ENCODE assay signal across 8 mouse cellular contexts in genomic region chr6:118179316-118180084, GRCm38 (mm10). TPM values are rescaled to one million over a fixed set of nuclear protein-coding genes. Genes with fewer than 3 reads are reported as not detected.
DNase-seq lines count a peak whose midpoint lies in the region; ATAC-seq and TF ChIP-seq lines count a peak whose summit lies in the region.

No protein-coding gene starts in this region.

- DNase-seq in MEL (ENCODE audit: low read depth, low spot score): peak; percentile 85
- DNase-seq in cerebellum, adult 11-12 months: peak; percentile 57
- DNase-seq in heart, postnatal 36 days: peak; percentile 72 to 77
- peak; percentile 71 for DNase-seq in layer of hippocampus, adult 11-12 months (ENCODE audit: low spot score)
- peak; percentile 76 for DNase-seq in liver, postnatal 0 days

- no peak overlapping the region for H3K27ac ChIP-seq in MEL (ENCODE audit: control insufficient read depth, low read depth, low read length)
- H3K27ac ChIP-seq in forebrain, embryonic 16.5 days (ENCODE audit: low read length): no peak overlapping the region
- no peak overlapping the region for H3K27ac ChIP-seq in liver, postnatal 0 days (ENCODE audit: low read depth)
- H3K27ac ChIP-seq in neural tube, embryonic 15.5 days (replicated peaks): no peak overlapping the region
- H3K27ac ChIP-seq in testis, adult 2 months (ENCODE audit: control insufficient read depth, insufficient read depth, low read depth, low read length): no peak overlapping the region

- TF ChIP-seq POLR2A in MEL (IDR thresholded peaks at IDR 0.05; ENCODE audit: control insufficient read depth in 1 of 2, insufficient read depth in 1 of 2, low read depth in 1 of 2, low read length in 2 of 2, poor library complexity in 1 of 2): no peak
- no peak for TF ChIP-seq POLR2A in testis, adult 2 months (IDR thresholded peaks at IDR 0.05; ENCODE audit: control insufficient read depth, low read depth, low read length)

- H3K27me3 ChIP-seq in MEL (ENCODE audit: control insufficient read depth in 1 of 2, insufficient read depth in 2 of 2, low read length in 2 of 2): no peaks in the 10 kb centered on the region
- H3K27me3 ChIP-seq in forebrain, embryonic 16.5 days (replicated peaks; ENCODE audit: control insufficient read depth, insufficient read depth, low read length): no peaks in the 10 kb centered on the region
- no peaks in the 10 kb centered on the region for H3K27me3 ChIP-seq in liver, postnatal 0 days (ENCODE audit: insufficient read depth, low read length)
- no peaks in the 10 kb centered on the region for H3K27me3 ChIP-seq in neural tube, embryonic 15.5 days (replicated peaks)
- no peaks in the 10 kb centered on the region for H3K27me3 ChIP-seq in testis, adult 2 months (ENCODE audit: control insufficient read depth, insufficient read depth, low read length)

- H3K4me3 ChIP-seq in MEL (ENCODE audit: control insufficient read depth in 1 of 2, insufficient read depth in 1 of 2, low read depth in 2 of 2, low read length in 2 of 2): no peak overlapping the region
- no peak overlapping the region for H3K4me3 ChIP-seq in forebrain, embryonic 16.5 days (replicated peaks; ENCODE audit: low read length)
- no peak overlapping the region for H3K4me3 ChIP-seq in liver, postnatal 0 days (ENCODE audit: low read depth, low read length)
- no peak overlapping the region for H3K4me3 ChIP-seq in neural tube, embryonic 15.5 days (replicated peaks)
- H3K4me3 ChIP-seq in testis, adult 2 months (ENCODE audit: control insufficient read depth, low read depth, low read length): no peak overlapping the region

- no peak for TF ChIP-seq EP300 in MEL (IDR thresholded peaks at IDR 0.05; ENCODE audit: low read depth in 1 of 2, low read length in 2 of 2)
- no peak for TF ChIP-seq EP300 in liver, postnatal 0 days (IDR thresholded peaks at IDR 0.05; ENCODE audit: low read depth)

- ATAC-seq in forebrain, embryonic 16.5 days: peak; percentile 91
- ATAC-seq in liver, postnatal 0 days: peak; percentile 85
- peak; percentile 89 for ATAC-seq in neural tube, embryonic 15.5 days (ENCODE audit: low FRiP score)

- TF ChIP-seq RAD21 in MEL (IDR thresholded peaks at IDR 0.05; ENCODE audit: low read depth, low read length): peak; percentile 92

- no peaks in the 10 kb centered on the region for H3K79me2 ChIP-seq in MEL (ENCODE audit: control insufficient read depth, insufficient read depth, low read length, poor library complexity)

- no peak overlapping the region for H3K4me2 ChIP-seq in forebrain, embryonic 16.5 days (ENCODE audit: low read length)
- H3K4me2 ChIP-seq in liver, postnatal 0 days (ENCODE audit: low read depth, low read length): peak overlapping the region; percentile 42; the same call in 1 of the 2 replicates
- H3K4me2 ChIP-seq in neural tube, embryonic 15.5 days: no peak overlapping the region

- H3K9ac ChIP-seq in MEL (ENCODE audit: control insufficient read depth, low read depth, low read length, poor library complexity, severe bottlenecking): no peak overlapping the region
- H3K9ac ChIP-seq in forebrain, embryonic 16.5 days (replicated peaks; ENCODE audit: low read depth, low read length): no peak overlapping the region
- H3K9ac ChIP-seq in liver, postnatal 0 days (replicated peaks): no peak overlapping the region
- no peak overlapping the region for H3K9ac ChIP-seq in neural tube, embryonic 15.5 days (replicated peaks)

- WGBS in forebrain, embryonic 16.5 days: 59% methylated on average over 13 of the region's 13 CpGs
- 47% methylated on average over 13 of the region's 13 CpGs for WGBS in liver, postnatal 0 days (ENCODE audit: insufficient replicate concordance)
- 67% methylated on average over 13 of the region's 13 CpGs for WGBS in neural tube, embryonic 15.5 days

- peak; percentile 91 to 97 (median 92) for TF ChIP-seq CTCF in MEL (IDR thresholded peaks at IDR 0.05 in 2 of 3, conservative IDR thresholded peaks at IDR 0.05 in 1 of 3; ENCODE audit: control insufficient read depth in 1 of 3, insufficient read depth in 1 of 3, low read depth in 2 of 3, low read length in 3 of 3, poor library complexity in 1 of 3, severe bottlenecking in 1 of 3)
- peak; percentile 98 for TF ChIP-seq CTCF in liver, postnatal 0 days (IDR thresholded peaks at IDR 0.05; ENCODE audit: low read depth)
- peak; percentile 96; the same call in 1 of the 2 replicates for TF ChIP-seq CTCF in testis, adult 2 months (IDR thresholded peaks at IDR 0.05; ENCODE audit: control insufficient read depth, insufficient read depth, insufficient replicate concordance, low read depth, low read length)

- no peaks in the 10 kb centered on the region for H3K36me3 ChIP-seq in MEL (ENCODE audit: control insufficient read depth in 1 of 2, insufficient read depth in 2 of 2, low read length in 2 of 2)
- H3K36me3 ChIP-seq in forebrain, embryonic 16.5 days (ENCODE audit: control insufficient read depth, insufficient read depth): no peaks in the 10 kb centered on the region
- H3K36me3 ChIP-seq in liver, postnatal 0 days (replicated peaks; ENCODE audit: insufficient read depth, low read length): no peaks in the 10 kb centered on the region
- H3K36me3 ChIP-seq in neural tube, embryonic 15.5 days: no peaks in the 10 kb centered on the region
- H3K36me3 ChIP-seq in testis, adult 2 months (ENCODE audit: control insufficient read depth, insufficient read depth, low read length): no peaks in the 10 kb centered on the region

- no peaks in the 10 kb centered on the region for H3K9me3 ChIP-seq in MEL (replicated peaks; ENCODE audit: insufficient read depth, low read length)
- no peaks in the 10 kb centered on the region for H3K9me3 ChIP-seq in forebrain, embryonic 16.5 days (ENCODE audit: control insufficient read depth, low read length)
- H3K9me3 ChIP-seq in liver, postnatal 0 days (ENCODE audit: low read length): no peaks in the 10 kb centered on the region
- no peaks in the 10 kb centered on the region for H3K9me3 ChIP-seq in neural tube, embryonic 15.5 days (replicated peaks)

- peaks cover 0 to 5% of the 10 kb centered on the region in 2 experiments; a peak in 1 of 4 replicates for H3K4me1 ChIP-seq in MEL (ENCODE audit: control insufficient read depth in 1 of 2, insufficient read depth in 2 of 2, low read length in 2 of 2)
- H3K4me1 ChIP-seq in forebrain, embryonic 16.5 days (replicated peaks; ENCODE audit: control insufficient read depth, insufficient read depth, low read length): peaks cover 4% of the 10 kb centered on the region; the same call in 1 of the 2 replicates
- no peaks in the 10 kb centered on the region for H3K4me1 ChIP-seq in liver, postnatal 0 days (ENCODE audit: insufficient read depth)
- H3K4me1 ChIP-seq in neural tube, embryonic 15.5 days: peaks cover 6% of the 10 kb centered on the region
- H3K4me1 ChIP-seq in testis, adult 2 months (ENCODE audit: control insufficient read depth, insufficient read depth, low read length): no peaks in the 10 kb centered on the region

- intact Hi-C loops in heart, postnatal 36 days (cut with DNase I): loop anchor here (1.0 to 10.0 kb wide), 3 partner anchors 200 to 335 kb away; partner anchors contain the start of gene Bms1

TF ChIP-seq in MEL, 35 proteins besides CTCF, POLR2A, EP300 and RAD21:
- TF ChIP-seq NRF1 (IDR thresholded peaks at IDR 0.05; ENCODE audit: insufficient read depth, low read depth, low read length, poor library complexity, severe bottlenecking): no peak
- TF ChIP-seq ZKSCAN1 (IDR thresholded peaks at IDR 0.05; ENCODE audit: low read depth, low read length): no peak
- peak; percentile 54; the same call in 1 of the 2 replicates for TF ChIP-seq MAX (IDR thresholded peaks at IDR 0.05; ENCODE audit: low read length)
- TF ChIP-seq MYB (IDR thresholded peaks at IDR 0.05; ENCODE audit: low read depth, low read length): no peak
- TF ChIP-seq ZC3H11A (IDR thresholded peaks at IDR 0.05; ENCODE audit: low read depth, low read length): peak; percentile 69
- no peak for TF ChIP-seq TCF12 (IDR thresholded peaks at IDR 0.05; ENCODE audit: low read depth, low read length)
- 0 out of 2 replicates have a peak, but pooled peaks have one; percentile 31 for TF ChIP-seq HCFC1 (IDR thresholded peaks at IDR 0.05; ENCODE audit: low read depth, low read length)
- no peak for TF ChIP-seq E2F4 (IDR thresholded peaks at IDR 0.05; ENCODE audit: borderline replicate concordance, low read depth, low read length)
- peak; percentile 36; the same call in 1 of the 2 replicates for TF ChIP-seq USF1 (IDR thresholded peaks at IDR 0.05; ENCODE audit: low read depth, low read length)
- TF ChIP-seq KAT2A (conservative IDR thresholded peaks at IDR 0.05; ENCODE audit: low read depth, low read length): no peak
- TF ChIP-seq POLR2AphosphoS2 (IDR thresholded peaks at IDR 0.05; ENCODE audit: low read length): no peak
- no peak for TF ChIP-seq MAFK (IDR thresholded peaks at IDR 0.05; ENCODE audit: borderline replicate concordance, low read depth, low read length)
- no peak for TF ChIP-seq ETS1 (IDR thresholded peaks at IDR 0.05; ENCODE audit: low read depth, low read length)
- no peak for TF ChIP-seq CHD2 (IDR thresholded peaks at IDR 0.05; ENCODE audit: low read length)
- peak; percentile 83 for TF ChIP-seq SMC3 (IDR thresholded peaks at IDR 0.05; ENCODE audit: low read depth, low read length)
- TF ChIP-seq MYC (IDR thresholded peaks at IDR 0.05; ENCODE audit: low read depth, low read length): 0 out of 2 replicates have a peak, but pooled peaks have one; percentile 39

RNA-seq across cellular contexts. Expression of gene Ret, which starts 18.0 kb away (rescaled TPM):
- not detected in 2 replicates for total RNA-seq in MEL (2012; rRNA removed)
- polyA plus RNA-seq in MEL (2012; ENCODE audit: insufficient read depth in 1 of 2, insufficient read length in 2 of 2, low read depth in 1 of 2, low replicate concordance in 2 of 2, missing spikeins in 1 of 2): not detected
- polyA plus RNA-seq in forebrain, embryonic 16.5 days (2015; fragmentation: Nextera tagmentation; extraction: Ambion mirVana): 1.4 and 1.9 TPM in 2 replicates
- total RNA-seq in heart, postnatal 36 days (2021): 1 to 10 TPM; 3.3 to 5.8 TPM
- 0.05 TPM in 1 of 2 replicates, not detected in the other for polyA plus RNA-seq in liver, postnatal 0 days (2015; fragmentation: Nextera tagmentation; extraction: Ambion mirVana)
- polyA plus RNA-seq in neural tube, embryonic 15.5 days (2015; fragmentation: Nextera tagmentation; extraction: Ambion mirVana): 30.1 and 31.6 TPM in 2 replicates
- 0.81 and 1.0 TPM in 2 replicates for polyA plus RNA-seq in testis, adult 2 months (2012; rRNA removed)

RNA-seq across cellular contexts. Expression of gene Csgalnact2, which starts 40.6 kb away (rescaled TPM):
- total RNA-seq in MEL (2012; rRNA removed): 22.4 and 24.5 TPM in 2 replicates
- polyA plus RNA-seq in MEL (2012; ENCODE audit: insufficient read depth in 1 of 2, insufficient read length in 2 of 2, low read depth in 1 of 2, low replicate concordance in 2 of 2, missing spikeins in 1 of 2): 100 to 1,000 TPM in 1 of 2 experiments, 10 to 100 TPM in 1; 17.5 to 119 TPM
- 11.2 and 12.5 TPM in 2 replicates for polyA plus RNA-seq in forebrain, embryonic 16.5 days (2015; fragmentation: Nextera tagmentation; extraction: Ambion mirVana)
- total RNA-seq in heart, postnatal 36 days (2021): 10 to 100 TPM; 18.2 to 18.5 TPM
- polyA plus RNA-seq in liver, postnatal 0 days (2015; fragmentation: Nextera tagmentation; extraction: Ambion mirVana): 6.1 and 6.3 TPM in 2 replicates
- 9.9 and 10.7 TPM in 2 replicates for polyA plus RNA-seq in neural tube, embryonic 15.5 days (2015; fragmentation: Nextera tagmentation; extraction: Ambion mirVana)
- polyA plus RNA-seq in testis, adult 2 months (2012; rRNA removed): 0.91 and 1.1 TPM in 2 replicates

Comparison
In these comparisons a context has a peak if more than half of its experiments do, and no peak if none do; other contexts are left out.
1. RNA of gene Ret, which starts 18.0 kb away (polyA plus RNA-seq): 30.1 to 31.6 TPM in neural tube, embryonic 15.5 days; 1.4 to 1.9 TPM in forebrain, embryonic 16.5 days, 0.81 to 1.0 TPM in testis, adult 2 months, 0.05 TPM in liver, postnatal 0 days and not detected in MEL; every median in the first group is over 10 times any median in the second.
2. Peak in every context shown above with its lines, with median percentiles within 50 percentile points of each other: DNase-seq, CTCF ChIP-seq and ATAC-seq.